Mouse (Mus musculus): ENCODE results near the gene Llgl2. TPM values are rescaled to one million over a fixed set of nuclear protein-coding genes. Genes with fewer than 3 reads are reported as not detected.

The Llgl2 gene
- polyA plus RNA-seq, 1 experiment: 68.6 TPM

- Histone ChIP-seq H3K36me3 (ENCODE audit: control insufficient read depth, insufficient read depth, low read length) (no peaks in the 10 kb centered on the region), H3K27me3 (ENCODE audit: control insufficient read depth, insufficient read depth, low read length) (no peaks in the 10 kb centered on the region), H3K27ac (ENCODE audit: control insufficient read depth, insufficient read depth, low read length) (no peak overlapping the region), H3K4me1 (replicated peaks; ENCODE audit: control insufficient read depth, insufficient read depth, low read length) (peaks cover 7% of the 10 kb centered on the region; the same call in 1 of the 2 replicates), H3K4me3 (ENCODE audit: control insufficient read depth, insufficient read depth, low read length) (no peak overlapping the region)
- DNase-seq: no peak
- no peak for TF ChIP-seq CTCF (IDR thresholded peaks at IDR 0.05; ENCODE audit: borderline replicate concordance, control insufficient read depth, extremely low read depth, insufficient read depth, low read length, poor library complexity)
- no peak for TF ChIP-seq POLR2A (IDR thresholded peaks at IDR 0.05; ENCODE audit: control insufficient read depth, extremely low read depth, insufficient read depth, low read length, poor library complexity)
- WGBS: 95% methylated on average over 6 of the region's 6 CpGs
Observed at GRCm38 (mm10) chr11:115807306-115807705, 16.5 kb upstream of the Llgl2 start.

- DNase-seq: no peak
- Histone ChIP-seq H3K36me3 (ENCODE audit: control insufficient read depth, insufficient read depth, low read length) (no peaks in the 10 kb centered on the region), H3K4me1 (replicated peaks; ENCODE audit: control insufficient read depth, insufficient read depth, low read length) (peaks cover 12% of the 10 kb centered on the region), H3K27ac (ENCODE audit: control insufficient read depth, insufficient read depth, low read length) (no peak overlapping the region), H3K4me3 (ENCODE audit: control insufficient read depth, insufficient read depth, low read length) (no peak overlapping the region), H3K27me3 (ENCODE audit: control insufficient read depth, insufficient read depth, low read length) (no peaks in the 10 kb centered on the region)
- no peak for TF ChIP-seq POLR2A (IDR thresholded peaks at IDR 0.05; ENCODE audit: control insufficient read depth, extremely low read depth, insufficient read depth, low read length, poor library complexity)
- no peak for TF ChIP-seq CTCF (IDR thresholded peaks at IDR 0.05; ENCODE audit: borderline replicate concordance, control insufficient read depth, extremely low read depth, insufficient read depth, low read length, poor library complexity)
- 95% methylated on average over 11 of the region's 11 CpGs for WGBS
Observed at GRCm38 (mm10) chr11:115807971-115808370, 15.9 kb upstream of the Llgl2 start.

- Histone ChIP-seq H3K27me3 (ENCODE audit: control insufficient read depth, insufficient read depth, low read length) (no peaks in the 10 kb centered on the region), H3K4me1 (replicated peaks; ENCODE audit: control insufficient read depth, insufficient read depth, low read length) (peaks cover 16% of the 10 kb centered on the region), H3K4me3 (ENCODE audit: control insufficient read depth, insufficient read depth, low read length) (no peak overlapping the region), H3K27ac (ENCODE audit: control insufficient read depth, insufficient read depth, low read length) (no peak overlapping the region), H3K36me3 (ENCODE audit: control insufficient read depth, insufficient read depth, low read length) (no peaks in the 10 kb centered on the region)
- no peak for DNase-seq
- TF ChIP-seq POLR2A (IDR thresholded peaks at IDR 0.05; ENCODE audit: control insufficient read depth, extremely low read depth, insufficient read depth, low read length, poor library complexity) (no peak), CTCF (IDR thresholded peaks at IDR 0.05; ENCODE audit: borderline replicate concordance, control insufficient read depth, extremely low read depth, insufficient read depth, low read length, poor library complexity) (no peak)
- WGBS: 51% methylated on average over 10 of the region's 10 CpGs
Observed at GRCm38 (mm10) chr11:115808696-115809310, 15.0 kb upstream of the Llgl2 start.

- Histone ChIP-seq H3K4me1 (replicated peaks; ENCODE audit: control insufficient read depth, insufficient read depth, low read length) (peaks cover 17% of the 10 kb centered on the region), H3K36me3 (ENCODE audit: control insufficient read depth, insufficient read depth, low read length) (no peaks in the 10 kb centered on the region), H3K27me3 (ENCODE audit: control insufficient read depth, insufficient read depth, low read length) (no peaks in the 10 kb centered on the region), H3K4me3 (ENCODE audit: control insufficient read depth, insufficient read depth, low read length) (no peak overlapping the region), H3K27ac (ENCODE audit: control insufficient read depth, insufficient read depth, low read length) (no peak overlapping the region)
- TF ChIP-seq POLR2A (IDR thresholded peaks at IDR 0.05; ENCODE audit: control insufficient read depth, extremely low read depth, insufficient read depth, low read length, poor library complexity) (no peak), CTCF (IDR thresholded peaks at IDR 0.05; ENCODE audit: borderline replicate concordance, control insufficient read depth, extremely low read depth, insufficient read depth, low read length, poor library complexity) (no peak)
- no peak for DNase-seq
- 93% methylated on average over 8 of the region's 8 CpGs for WGBS
Observed at GRCm38 (mm10) chr11:115809311-115809781, 14.5 kb upstream of the Llgl2 start.

GRCm38 (mm10) chr11:115810377-115810776 is 13.5 kb upstream of the Llgl2 start:
- Histone ChIP-seq H3K4me1 (replicated peaks; ENCODE audit: control insufficient read depth, insufficient read depth, low read length) (peaks cover 23% of the 10 kb centered on the region), H3K27me3 (ENCODE audit: control insufficient read depth, insufficient read depth, low read length) (no peaks in the 10 kb centered on the region), H3K27ac (ENCODE audit: control insufficient read depth, insufficient read depth, low read length) (no peak overlapping the region), H3K4me3 (ENCODE audit: control insufficient read depth, insufficient read depth, low read length) (no peak overlapping the region), H3K36me3 (ENCODE audit: control insufficient read depth, insufficient read depth, low read length) (no peaks in the 10 kb centered on the region)
- WGBS: 91% methylated on average over 14 of the region's 14 CpGs
- TF ChIP-seq CTCF (IDR thresholded peaks at IDR 0.05; ENCODE audit: borderline replicate concordance, control insufficient read depth, extremely low read depth, insufficient read depth, low read length, poor library complexity) (0 out of 2 replicates have a peak, but pooled peaks have one; percentile 12), POLR2A (IDR thresholded peaks at IDR 0.05; ENCODE audit: control insufficient read depth, extremely low read depth, insufficient read depth, low read length, poor library complexity) (no peak)
- no peak for DNase-seq

GRCm38 (mm10) chr11:115811381-115812093 is 12.3 kb upstream of the Llgl2 start:
- no peak overlapping the region for H3K27ac ChIP-seq (ENCODE audit: control insufficient read depth, insufficient read depth, low read length)
- WGBS: 94% methylated on average over 20 of the region's 20 CpGs
- H3K4me3 ChIP-seq (ENCODE audit: control insufficient read depth, insufficient read depth, low read length): no peak overlapping the region
- TF ChIP-seq POLR2A (IDR thresholded peaks at IDR 0.05; ENCODE audit: control insufficient read depth, extremely low read depth, insufficient read depth, low read length, poor library complexity) (no peak), CTCF (IDR thresholded peaks at IDR 0.05; ENCODE audit: borderline replicate concordance, control insufficient read depth, extremely low read depth, insufficient read depth, low read length, poor library complexity) (no peak)
- no peaks in the 10 kb centered on the region for H3K36me3 ChIP-seq (ENCODE audit: control insufficient read depth, insufficient read depth, low read length)
- H3K27me3 ChIP-seq (ENCODE audit: control insufficient read depth, insufficient read depth, low read length): no peaks in the 10 kb centered on the region
- DNase-seq: no peak
- H3K4me1 ChIP-seq (replicated peaks; ENCODE audit: control insufficient read depth, insufficient read depth, low read length): peaks cover 27% of the 10 kb centered on the region
